Mouse (Mus musculus) brain, embryonic 14.5 days (tissue): ENCODE measurements at regions not wholly inside any gene's neighbourhood (a gene's known extent, or its start where the extent isn't known, plus 50 kb on each side); places are given as distances from the start of the nearest gene placed in this dataset.

Experiments used
- CTCF ChIP-seq: fragments of 200-500 bp; IDR thresholded peaks from 2 replicates; pipeline ENCODE4 v1.5.1; 2012; ENCODE audit warnings: inconsistent platforms, mild to moderate bottlenecking, moderate library complexity, borderline replicate concordance; ENCODE audit not compliant: insufficient read depth, insufficient read length; ENCODE audit errors: extremely low read depth
- POLR2A ChIP-seq: fragments of 200-500 bp; IDR thresholded peaks from 2 replicates; pipeline ENCODE4 v1.6.1; 2012; ENCODE audit warnings: mild to moderate bottlenecking, inconsistent platforms, borderline replicate concordance; ENCODE audit not compliant: poor library complexity, insufficient read depth, insufficient read length, severe bottlenecking; ENCODE audit errors: extremely low read depth

DNA sequence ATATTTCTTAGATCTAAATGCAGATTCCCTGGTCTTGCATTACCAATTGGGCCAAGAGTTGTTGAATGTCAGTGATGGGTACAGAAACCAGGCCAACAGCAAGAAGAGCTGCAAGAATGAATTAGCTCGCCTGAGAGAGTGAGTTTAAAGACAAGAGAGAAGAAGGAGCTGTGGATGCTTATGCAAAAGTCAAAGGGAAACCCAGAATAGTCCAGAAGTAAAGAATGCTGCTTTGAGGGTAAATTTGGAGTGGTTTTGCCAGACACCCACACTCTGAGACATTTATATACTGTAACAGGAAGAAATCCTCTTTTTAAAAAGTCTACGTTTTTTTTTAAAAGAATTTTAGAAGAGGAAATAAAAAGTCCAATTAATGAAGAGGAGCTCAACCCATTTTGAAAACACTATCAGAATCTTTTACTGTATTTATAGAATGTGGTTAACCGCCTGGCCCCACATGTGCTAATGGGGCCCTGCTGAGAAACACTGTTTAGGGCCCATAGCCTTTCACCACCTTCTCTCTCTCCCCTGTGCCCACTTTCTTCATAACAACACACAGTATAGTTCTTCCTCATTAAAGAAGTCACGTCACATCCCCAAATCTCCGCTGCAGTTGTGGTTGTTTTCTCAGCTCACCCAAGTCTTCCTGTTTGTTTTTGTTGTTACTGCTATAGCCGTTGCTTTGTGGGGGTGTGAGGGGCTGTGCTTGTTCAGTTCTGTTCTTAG lies 158.0 kb upstream of the Cited2 start:
- no peak for TF ChIP-seq CTCF
- TF ChIP-seq POLR2A = no peak
